Mouse (Mus musculus) hindbrain, embryonic 11.5 days (tissue): Measurements from ENCODE around the gene Nlrp4f. TPM values are rescaled to one million over a fixed set of nuclear protein-coding genes. Genes with fewer than 3 reads are reported as not detected.

ENCODE experiments used
- ATAC-seq: fragments of 200-750 bp; cut with Nextera tagmentation; 2 replicates; pipeline ENCODE4 v1.8.0; 2017; ENCODE audit warnings: mild to moderate bottlenecking, moderate TSS enrichment, moderate library complexity; ENCODE audit not compliant: low FRiP score
- DNase-seq: peaks from one replicate; pipeline ENCODE4 v3.0.0-alpha.2; 2015; ENCODE audit warnings: low spot score
- H3K27ac ChIP-seq: fragments of 300-500 bp; sonication (generic); 2 replicates; pipeline ENCODE4 v1.5.1; 2014; ENCODE audit warnings: mild to moderate bottlenecking, low read depth, low read length
- H3K27me3 ChIP-seq: fragments of 300-500 bp; sonication (generic); 2 replicates; pipeline ENCODE4 v1.6.1; 2014; ENCODE audit warnings: mild to moderate bottlenecking, low read length, moderate library complexity, mixed read lengths; ENCODE audit not compliant: control insufficient read depth, insufficient read depth
- H3K36me3 ChIP-seq: fragments of 300-500 bp; sonication (generic); 2 replicates; pipeline ENCODE4 v1.6.1; 2014; ENCODE audit warnings: mild to moderate bottlenecking, low read length, moderate library complexity, mixed read lengths; ENCODE audit not compliant: control insufficient read depth, insufficient read depth
- H3K4me1 ChIP-seq: fragments of 300-500 bp; sonication (generic); replicated peaks from 2 replicates; pipeline ENCODE4 v1.6.1; 2014; ENCODE audit warnings: low read length, mixed read lengths; ENCODE audit not compliant: control insufficient read depth, insufficient read depth
- H3K4me2 ChIP-seq: fragments of 300-500 bp; sonication (generic); replicated peaks from 2 replicates; pipeline ENCODE4 v1.6.1; 2014; ENCODE audit warnings: mild to moderate bottlenecking, low read depth, low read length
- H3K4me3 ChIP-seq: fragments of 300-500 bp; sonication (generic); 2 replicates; pipeline ENCODE4 v1.5.1; 2014; ENCODE audit warnings: low read depth, low read length
- H3K9ac ChIP-seq: fragments of 300-500 bp; sonication (generic); 2 replicates; pipeline ENCODE4 v1.6.1; 2014; ENCODE audit warnings: low read depth, low read length
- H3K9me3 ChIP-seq: fragments of 300-500 bp; sonication (generic); 2 replicates; pipeline ENCODE4 v1.6.1; 2016; ENCODE audit warnings: low read length; ENCODE audit not compliant: control insufficient read depth
- WGBS: fragments of 180-500 bp; shearing (Covaris S2); extraction: QIAGEN DNeasy Blood & Tissue Kit; methylation state at CpG from one replicate; pipeline ENCODE4 v1.1.7; 2014; 5-methylcytosine and 5-hydroxymethylcytosine counted together
- polyA plus RNA-seq: library from polyadenylated mRNA; unstranded; fragments of >200 nt; fragmentation: Nextera tagmentation; extraction: Ambion mirVana; gene quantifications from 2 replicates; pipeline ENCODE4 v1.2.1, GENCODE M21; 2014

Nlrp4f gene
- polyA plus RNA-seq, 1 experiment from 2014 or later: not detected

- Histone ChIP-seq H3K27ac (no peak overlapping the region), H3K4me3 (no peak overlapping the region), H3K9me3 (no peaks in the 10 kb centered on the region), H3K4me1 (no peaks in the 10 kb centered on the region), H3K4me2 (no peak overlapping the region), H3K9ac (no peak overlapping the region), H3K27me3 (no peaks in the 10 kb centered on the region), H3K36me3 (no peaks in the 10 kb centered on the region)
- 70% methylated on average over 6 of the region's 6 CpGs for WGBS
- DNase-seq (no peak), ATAC-seq (no peak)
Measured at GRCm38 (mm10) chr13:65225945-65226344, 20.2 kb upstream of the Nlrp4f start.

GRCm38 (mm10) chr13:65200667-65201066, 5.1 kb downstream of the Nlrp4f start:
- WGBS: 81% methylated on average over 1 of the region's 1 CpGs
- H3K9ac ChIP-seq: no peak overlapping the region

GRCm38 (mm10) chr13:65176472-65177091, 29.2 kb downstream of the Nlrp4f start:
- Histone ChIP-seq H3K27ac (no peak overlapping the region), H3K9ac (no peak overlapping the region), H3K4me2 (no peak overlapping the region), H3K27me3 (no peaks in the 10 kb centered on the region), H3K4me1 (no peaks in the 10 kb centered on the region), H3K36me3 (no peaks in the 10 kb centered on the region), H3K4me3 (no peak overlapping the region), H3K9me3 (no peaks in the 10 kb centered on the region)
- peak; percentile 39; the same call in 1 of the 2 replicates for ATAC-seq
- DNase-seq: no peak
- 62% methylated on average over 15 of the region's 15 CpGs for WGBS

More at GRCm38 (mm10) chr13:65200667-65201066, 5.1 kb downstream of the Nlrp4f start:
- no peak overlapping the region for H3K4me3 ChIP-seq
- H3K9me3 ChIP-seq: no peaks in the 10 kb centered on the region
- H3K4me1 ChIP-seq: no peaks in the 10 kb centered on the region
- no peak overlapping the region for H3K27ac ChIP-seq
- no peak for ATAC-seq
- H3K27me3 ChIP-seq: no peaks in the 10 kb centered on the region
- H3K36me3 ChIP-seq: no peaks in the 10 kb centered on the region
- DNase-seq: no peak
- H3K4me2 ChIP-seq: no peak overlapping the region

GRCm38 (mm10) chr13:65175734-65176471, 29.9 kb downstream of the Nlrp4f start:
- Histone ChIP-seq H3K9ac (0 out of 2 replicates have a peak overlapping the region, but pooled peaks have one; percentile 31), H3K4me2 (peak overlapping the region; percentile 37; the same call in 1 of the 2 replicates), H3K9me3 (no peaks in the 10 kb centered on the region), H3K4me3 (peak overlapping the region; percentile 26), H3K4me1 (no peaks in the 10 kb centered on the region), H3K36me3 (no peaks in the 10 kb centered on the region), H3K27me3 (no peaks in the 10 kb centered on the region), H3K27ac (no peak overlapping the region)
- DNase-seq: peak; percentile 77
- 22% methylated on average over 45 of the region's 46 CpGs for WGBS
- peak; percentile 84 for ATAC-seq

- Histone ChIP-seq H3K4me3 (no peak overlapping the region), H3K4me2 (no peak overlapping the region), H3K9me3 (no peaks in the 10 kb centered on the region), H3K9ac (no peak overlapping the region), H3K4me1 (no peaks in the 10 kb centered on the region), H3K36me3 (no peaks in the 10 kb centered on the region), H3K27ac (no peak overlapping the region), H3K27me3 (no peaks in the 10 kb centered on the region)
- DNase-seq (no peak), ATAC-seq (no peak)
- WGBS: 79% methylated on average over 3 of the region's 3 CpGs
Measured at GRCm38 (mm10) chr13:65174102-65174501, 31.7 kb downstream of the Nlrp4f start.

- ATAC-seq (no peak), DNase-seq (no peak)
- H3K36me3 ChIP-seq: no peaks in the 10 kb centered on the region
- H3K9me3 ChIP-seq: no peaks in the 10 kb centered on the region
- 77% methylated on average over 1 of the region's 1 CpGs for WGBS
- no peak within 1 kb of the TSS for H3K4me3 ChIP-seq
- H3K4me1 ChIP-seq: no peaks in the 10 kb centered on the region
- no peaks in the 10 kb centered on the region for H3K27me3 ChIP-seq
- H3K9ac ChIP-seq: no peak within 1 kb of the TSS
- no peak within 1 kb of the TSS for H3K4me2 ChIP-seq
- H3K27ac ChIP-seq: no peak within 1 kb of the TSS
Measured at GRCm38 (mm10) chr13:65149940-65150339, 55.8 kb downstream of the Nlrp4f start, which contains the start of gene Olfr466. Gene Olfr466 (plus strand): TSS chr13:65150240.

- H3K4me1 ChIP-seq: no peaks in the 10 kb centered on the region
- ATAC-seq (no peak), DNase-seq (no peak)
- no peak within 1 kb of the TSS for H3K9ac ChIP-seq
- H3K4me3 ChIP-seq: no peak within 1 kb of the TSS
- H3K27ac ChIP-seq: no peak within 1 kb of the TSS
- H3K9me3 ChIP-seq: no peaks in the 10 kb centered on the region
- H3K36me3 ChIP-seq: no peaks in the 10 kb centered on the region
- H3K4me2 ChIP-seq: no peak within 1 kb of the TSS
- 87% methylated on average over 4 of the region's 4 CpGs for WGBS
- H3K27me3 ChIP-seq: no peaks in the 10 kb centered on the region
Measured at GRCm38 (mm10) chr13:65137789-65138188, 68.0 kb downstream of the Nlrp4f start, which contains the start of gene Olfr465-ps1. Gene Olfr465-ps1 (plus strand): TSS chr13:65138089.
